Mouse (Mus musculus): ENCODE data around the gene Alkbh6. TPM values are rescaled to one million over a fixed set of nuclear protein-coding genes. Genes with fewer than 3 reads are reported as not detected.

Gene Alkbh6
- polyA plus RNA-seq, 1 experiment from 2014 or later, result 56.8 TPM

DNA sequence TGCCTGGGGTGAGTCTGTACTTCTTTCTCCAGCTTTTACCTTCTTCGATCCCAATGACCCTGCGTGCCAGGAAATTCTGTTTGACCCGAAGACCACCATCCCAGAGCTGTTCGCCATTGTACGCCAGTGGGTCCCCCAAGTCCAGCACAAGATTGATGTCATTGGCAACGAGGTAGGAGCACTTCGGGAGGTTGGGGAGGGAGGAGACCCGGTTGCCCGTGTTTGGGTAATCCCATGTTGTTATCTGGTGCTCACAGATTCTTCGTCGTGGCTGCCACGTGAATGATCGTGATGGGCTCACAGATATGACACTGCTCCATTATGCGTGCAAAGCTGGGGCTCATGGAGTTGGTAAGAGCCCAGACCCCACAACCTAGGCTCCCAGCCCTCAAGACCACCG is 11.7 kb upstream of the Alkbh6 start:
- WGBS, result 82% methylated on average over 15 of the region's 15 CpGs
- Histone ChIP-seq H3K36me3 (peaks cover 27% of the 10 kb centered on the region), H3K4me2 (no peak overlapping the region), H3K9me3 (replicated peaks) (no peaks in the 10 kb centered on the region), H3K4me3 (no peak overlapping the region), H3K4me1 (replicated peaks) (0 out of 2 replicates have a peak, but pooled peaks cover 8% of the 10 kb centered on the region), H3K9ac (no peak overlapping the region), H3K27me3 (replicated peaks) (no peaks in the 10 kb centered on the region), H3K27ac (ENCODE audit: poor library complexity, severe bottlenecking) (no peak overlapping the region)
- ATAC-seq (ENCODE audit: insufficient number of reproducible peaks, low FRiP score), result no peak

DNA sequence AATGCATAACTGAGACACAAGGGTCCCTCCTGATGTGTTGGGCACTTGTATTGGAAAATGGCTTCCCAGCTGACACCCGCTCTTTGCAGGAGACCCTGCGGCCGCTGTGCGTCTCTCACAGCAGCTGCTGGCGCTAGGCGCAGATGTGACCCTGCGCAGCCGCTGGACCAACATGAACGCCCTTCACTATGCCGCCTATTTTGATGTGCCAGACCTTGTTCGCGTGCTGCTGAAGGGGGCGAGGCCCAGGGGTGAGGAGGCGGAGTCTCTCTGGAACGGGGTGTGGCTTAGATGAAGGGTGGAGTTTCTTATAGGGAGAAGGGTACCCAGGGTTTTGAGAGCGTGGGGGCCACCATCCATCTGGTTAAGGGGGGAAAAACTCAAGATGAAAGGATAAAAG is 11.3 kb upstream of the Alkbh6 start:
- H3K27me3 ChIP-seq (replicated peaks), result no peaks in the 10 kb centered on the region
- peaks cover 31% of the 10 kb centered on the region for H3K36me3 ChIP-seq
- H3K9me3 ChIP-seq (replicated peaks), result no peaks in the 10 kb centered on the region
- H3K4me3 ChIP-seq, result no peak overlapping the region
- H3K9ac ChIP-seq, result no peak overlapping the region
- 0 out of 2 replicates have a peak, but pooled peaks cover 5% of the 10 kb centered on the region for H3K4me1 ChIP-seq (replicated peaks)
- H3K4me2 ChIP-seq, result no peak overlapping the region
- 73% methylated on average over 16 of the region's 16 CpGs for WGBS
- H3K27ac ChIP-seq (ENCODE audit: poor library complexity, severe bottlenecking), result no peak overlapping the region
- ATAC-seq (ENCODE audit: insufficient number of reproducible peaks, low FRiP score), result no peak

DNA sequence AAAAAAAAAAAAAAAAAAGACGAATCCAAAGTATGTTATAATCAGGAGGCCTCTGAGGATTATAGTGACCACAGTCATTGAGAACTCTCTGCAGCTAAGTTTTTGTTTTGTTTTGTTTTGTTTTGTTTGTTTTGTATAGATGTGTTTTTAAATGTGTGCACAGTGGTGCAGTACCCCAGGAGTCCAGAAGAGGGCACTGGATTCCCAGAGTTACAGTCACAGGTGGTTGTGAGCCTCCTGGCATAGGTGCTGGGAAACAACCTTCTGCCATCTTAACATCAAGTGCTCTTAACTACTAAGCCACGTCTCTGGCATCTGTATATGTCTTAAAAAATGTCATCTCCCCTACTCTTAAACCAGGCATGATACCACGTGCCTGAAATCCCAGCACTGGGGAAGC is 7.6 kb upstream of the Alkbh6 start:
- no peaks in the 10 kb centered on the region for H3K4me1 ChIP-seq (replicated peaks)
- H3K9me3 ChIP-seq (replicated peaks), result no peaks in the 10 kb centered on the region
- 42% methylated on average over 3 of the region's 3 CpGs for WGBS
- H3K27me3 ChIP-seq (replicated peaks), result no peaks in the 10 kb centered on the region
- H3K4me2 ChIP-seq, result no peak overlapping the region
- no peak overlapping the region for H3K27ac ChIP-seq (ENCODE audit: poor library complexity, severe bottlenecking)
- H3K9ac ChIP-seq, result no peak overlapping the region
- peaks cover 38% of the 10 kb centered on the region for H3K36me3 ChIP-seq
- H3K4me3 ChIP-seq, result no peak overlapping the region
- ATAC-seq (ENCODE audit: insufficient number of reproducible peaks, low FRiP score), result no peak

DNA sequence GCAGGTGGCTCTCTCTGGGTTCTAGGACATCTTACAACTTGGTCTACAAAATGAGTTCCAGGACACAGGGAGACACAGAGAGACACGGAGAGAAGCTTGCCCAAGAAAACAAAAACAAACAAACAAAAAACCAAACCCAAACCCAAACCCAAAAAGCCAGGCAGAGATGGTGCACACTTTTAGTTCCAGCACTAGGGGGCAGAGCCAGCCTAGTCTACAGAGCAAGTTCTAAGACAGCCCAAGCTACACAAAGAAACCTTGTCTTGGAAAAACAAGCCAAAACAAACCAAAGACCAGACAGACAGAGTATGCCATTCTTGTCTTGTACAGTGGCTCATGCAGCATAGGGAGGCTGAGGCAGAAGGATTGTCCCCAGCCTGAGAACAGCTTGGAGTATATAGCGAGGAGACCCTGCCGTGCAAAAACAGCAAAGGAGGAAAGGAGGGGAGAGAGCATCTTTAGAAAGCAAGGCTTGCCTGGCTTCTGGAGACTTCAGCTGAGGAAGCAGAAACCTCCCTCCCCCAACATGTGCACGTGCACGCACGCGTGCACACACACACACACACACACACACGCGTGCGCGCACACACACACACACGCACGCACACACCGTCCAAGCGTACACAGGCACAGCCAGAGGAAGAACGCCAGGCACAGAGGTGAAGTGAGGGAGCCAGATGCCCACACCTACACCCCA is 2.3 kb upstream of the Alkbh6 start:
- H3K9ac ChIP-seq, result no peak overlapping the region
- H3K27me3 ChIP-seq (replicated peaks), result no peaks in the 10 kb centered on the region
- peaks cover 24% of the 10 kb centered on the region for H3K36me3 ChIP-seq
- no peaks in the 10 kb centered on the region for H3K9me3 ChIP-seq (replicated peaks)
- H3K4me3 ChIP-seq, result no peak overlapping the region
- peaks cover 16% of the 10 kb centered on the region for H3K4me1 ChIP-seq (replicated peaks)
- 95% methylated on average over 16 of the region's 16 CpGs for WGBS
- H3K27ac ChIP-seq (ENCODE audit: poor library complexity, severe bottlenecking), result no peak overlapping the region
- no peak overlapping the region for H3K4me2 ChIP-seq
- ATAC-seq (ENCODE audit: insufficient number of reproducible peaks, low FRiP score), result no peak

DNA sequence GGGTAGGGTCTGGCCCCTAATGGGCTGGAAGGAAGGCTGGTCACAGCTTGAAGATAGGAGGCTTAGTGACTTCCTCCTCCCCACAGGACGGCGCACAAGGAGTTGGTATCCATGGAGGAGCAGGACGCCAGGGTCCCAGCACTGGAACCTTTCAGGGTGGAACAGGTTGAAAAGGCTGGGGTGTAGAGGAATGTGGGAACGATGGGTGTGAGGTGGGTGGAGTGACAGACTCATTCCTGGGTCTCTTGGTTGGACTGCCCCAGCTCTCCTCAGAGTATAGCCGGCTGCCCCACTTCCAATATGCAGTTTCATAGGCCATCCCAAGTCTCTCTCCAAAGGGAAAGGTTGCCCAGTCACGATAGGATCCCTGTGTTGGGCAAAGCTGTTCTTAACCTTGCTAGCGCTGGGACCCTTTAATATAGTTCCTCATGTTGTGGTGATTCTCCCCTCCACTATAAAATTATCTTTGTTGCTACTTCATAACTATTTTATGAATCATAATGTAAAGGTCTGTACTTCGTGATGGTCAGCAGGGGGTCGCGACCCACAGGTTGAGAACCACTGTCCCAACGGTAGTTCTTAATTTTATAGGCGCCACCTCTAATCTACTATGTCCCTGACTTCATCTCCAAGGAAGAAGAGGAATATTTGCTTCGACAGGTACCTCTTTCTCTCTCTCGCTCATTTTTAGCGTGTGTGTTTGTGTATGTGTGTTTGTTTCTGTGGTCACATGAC is 1.0 kb downstream of the Alkbh6 start:
- H3K27me3 ChIP-seq (replicated peaks), result 0 out of 2 replicates have a peak, but pooled peaks cover 3% of the 10 kb centered on the region
- H3K9me3 ChIP-seq (replicated peaks), result no peaks in the 10 kb centered on the region
- peak overlapping the region; percentile 77 for H3K9ac ChIP-seq
- peak overlapping the region; percentile 74 for H3K4me3 ChIP-seq
- no peak overlapping the region for H3K27ac ChIP-seq (ENCODE audit: poor library complexity, severe bottlenecking)
- no peak for ATAC-seq (ENCODE audit: insufficient number of reproducible peaks, low FRiP score)
- 54% methylated on average over 15 of the region's 15 CpGs for WGBS
- peaks cover 19% of the 10 kb centered on the region for H3K4me1 ChIP-seq (replicated peaks)
- peak overlapping the region; percentile 94 for H3K4me2 ChIP-seq
- H3K36me3 ChIP-seq, result peaks cover 31% of the 10 kb centered on the region

DNA sequence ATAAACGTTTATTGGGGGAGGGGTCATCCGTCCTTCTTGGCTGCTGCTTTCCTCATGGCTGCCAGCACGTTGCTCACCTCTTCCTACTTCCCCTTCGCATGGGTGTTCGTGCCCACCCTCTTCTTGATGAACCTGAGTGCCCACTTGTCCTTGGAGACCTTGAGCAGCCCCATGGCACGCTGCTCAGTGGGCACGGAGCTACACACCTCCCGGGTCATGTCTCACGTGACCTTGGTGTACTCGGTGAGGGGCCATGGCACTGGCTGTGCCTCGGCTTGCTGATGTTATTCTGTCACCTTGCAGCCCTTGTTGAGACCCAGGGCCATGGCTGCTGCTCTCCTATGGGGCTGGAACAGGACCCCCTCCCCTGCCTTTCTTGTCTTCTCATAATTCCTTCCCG is 1.6 kb downstream of the Alkbh6 start:
- Histone ChIP-seq H3K9me3 (replicated peaks) (no peaks in the 10 kb centered on the region), H3K36me3 (peaks cover 31% of the 10 kb centered on the region), H3K27me3 (replicated peaks) (0 out of 2 replicates have a peak, but pooled peaks cover 3% of the 10 kb centered on the region), H3K4me2 (no peak overlapping the region), H3K9ac (no peak overlapping the region), H3K4me1 (replicated peaks) (peaks cover 25% of the 10 kb centered on the region), H3K4me3 (no peak overlapping the region), H3K27ac (ENCODE audit: poor library complexity, severe bottlenecking) (no peak overlapping the region)
- ATAC-seq (ENCODE audit: insufficient number of reproducible peaks, low FRiP score), result no peak
- WGBS, result 83% methylated on average over 12 of the region's 12 CpGs

DNA sequence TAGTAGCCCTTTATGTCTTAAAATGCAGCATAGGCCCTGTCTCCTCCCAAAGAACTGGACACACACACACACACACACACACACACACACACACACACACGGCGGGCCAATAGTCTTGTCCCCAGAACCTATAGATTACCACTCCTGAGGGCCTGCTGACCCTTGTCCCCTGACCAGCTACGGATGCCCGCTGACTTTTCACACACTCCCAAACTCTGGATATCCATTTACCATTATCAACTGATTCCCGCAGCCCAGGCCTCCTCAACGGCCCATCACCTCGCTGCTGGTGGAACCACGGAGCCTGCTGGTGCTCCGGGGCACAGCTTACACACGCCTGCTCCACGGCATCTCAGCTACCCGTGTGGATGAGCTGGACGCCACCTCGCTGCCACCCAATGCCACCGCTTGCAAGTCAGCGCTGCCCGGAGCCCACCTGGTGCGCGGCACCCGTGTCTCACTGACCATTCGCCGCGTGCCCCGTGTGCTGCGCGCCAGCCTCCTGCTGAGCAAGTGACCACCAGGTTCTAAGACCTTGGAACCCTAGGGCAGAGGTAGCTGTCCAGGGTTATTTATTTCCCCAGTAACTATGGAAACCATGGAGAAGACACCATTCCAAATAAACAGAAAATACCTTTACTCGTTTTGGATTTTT is 5.3 kb downstream of the Alkbh6 start:
- peaks cover 28% of the 10 kb centered on the region for H3K36me3 ChIP-seq
- 0 out of 2 replicates have a peak, but pooled peaks cover 3% of the 10 kb centered on the region for H3K27me3 ChIP-seq (replicated peaks)
- peaks cover 24% of the 10 kb centered on the region for H3K4me1 ChIP-seq (replicated peaks)
- H3K9me3 ChIP-seq (replicated peaks), result no peaks in the 10 kb centered on the region
- no peak overlapping the region for H3K4me3 ChIP-seq
- ATAC-seq (ENCODE audit: insufficient number of reproducible peaks, low FRiP score), result no peak
- H3K4me2 ChIP-seq, result no peak overlapping the region
- no peak overlapping the region for H3K9ac ChIP-seq
- H3K27ac ChIP-seq (ENCODE audit: poor library complexity, severe bottlenecking), result no peak overlapping the region
- WGBS, result 48% methylated on average over 27 of the region's 27 CpGs

DNA sequence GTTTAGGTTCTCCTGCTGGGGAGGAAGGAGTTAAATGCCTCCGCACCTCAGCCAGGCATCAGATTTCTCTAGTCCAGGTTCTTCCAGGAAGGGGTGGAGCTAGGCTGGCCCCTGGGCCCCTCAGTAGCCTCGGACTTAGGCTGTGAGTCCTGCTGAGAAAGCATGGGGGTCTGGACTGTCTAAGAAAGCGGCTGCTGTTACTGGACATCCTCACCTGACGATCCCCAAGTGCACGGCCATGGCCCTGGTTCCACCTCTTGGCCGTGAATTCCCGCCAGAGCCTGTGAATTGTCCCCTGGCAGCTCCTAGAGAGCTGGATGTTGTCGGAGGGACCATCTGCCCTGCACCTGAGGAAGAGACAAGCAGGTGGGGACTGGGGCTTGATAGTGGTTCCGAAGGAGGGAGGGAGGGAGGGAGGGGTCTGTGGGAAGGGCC is 6.2 kb downstream of the Alkbh6 start, which contains the start of gene Syne4:
Gene Syne4 (plus strand): TSS at position 87 of the 435 bp plus-strand sequence.
- Histone ChIP-seq H3K4me1 (replicated peaks) (peaks cover 16% of the 10 kb centered on the region), H3K9ac (peak within 1 kb of the TSS; percentile 53), H3K36me3 (peaks cover 28% of the 10 kb centered on the region), H3K4me3 (peak within 1 kb of the TSS; percentile 40), H3K4me2 (peak within 1 kb of the TSS; percentile 68), H3K9me3 (replicated peaks) (no peaks in the 10 kb centered on the region), H3K27me3 (replicated peaks) (0 out of 2 replicates have a peak, but pooled peaks cover 3% of the 10 kb centered on the region), H3K27ac (ENCODE audit: poor library complexity, severe bottlenecking) (no peak within 1 kb of the TSS)
- ATAC-seq (ENCODE audit: insufficient number of reproducible peaks, low FRiP score), result no peak; the same call in 1 of the 2 replicates
- WGBS, result 2% methylated on average over 9 of the region's 9 CpGs

DNA sequence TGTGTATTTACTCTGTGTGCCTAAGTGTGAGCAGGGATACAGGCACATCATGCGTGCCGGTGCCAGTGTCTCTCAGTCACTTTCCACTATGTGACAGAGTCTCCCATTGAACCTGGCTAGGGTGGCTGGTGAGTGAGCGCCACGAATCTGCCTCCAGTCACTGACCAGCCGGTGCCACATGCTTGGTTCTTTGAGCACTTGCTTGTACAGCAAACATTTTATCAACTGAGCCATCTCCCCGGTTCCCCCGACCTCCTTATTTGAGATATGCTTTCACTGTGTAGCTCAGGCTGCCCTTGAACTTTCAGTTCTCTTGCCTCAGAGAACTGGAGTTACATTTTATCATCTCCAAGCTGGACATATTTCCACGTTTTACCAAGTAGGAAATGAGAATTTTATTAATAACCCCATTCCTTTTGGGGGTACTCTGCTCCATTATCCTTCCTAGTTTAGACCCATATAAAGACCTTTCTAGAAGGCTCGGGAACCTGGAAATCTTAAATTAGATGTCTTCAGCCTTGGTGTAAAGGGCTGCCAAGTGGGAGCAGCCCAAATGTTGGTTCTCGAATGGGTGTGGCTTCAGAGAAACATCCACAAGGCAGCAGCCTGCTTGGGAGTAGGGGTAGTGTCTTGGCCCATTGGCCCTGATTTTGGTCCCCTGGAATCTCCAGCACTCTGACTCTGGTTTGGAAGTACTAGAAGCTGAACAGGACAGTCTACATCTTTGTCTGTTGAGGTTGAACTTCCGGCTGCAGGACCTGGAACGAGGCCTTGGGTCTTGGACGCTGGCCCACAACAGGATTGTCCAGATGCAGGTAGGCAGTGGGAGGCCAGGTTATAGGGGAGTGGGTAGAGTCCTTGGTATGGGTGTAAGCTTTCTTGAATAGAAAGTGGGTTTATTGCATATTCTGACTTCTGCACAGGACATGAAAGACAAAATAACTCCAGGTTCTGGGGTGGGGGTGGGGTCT is 7.3 kb downstream of the Alkbh6 start:
- Histone ChIP-seq H3K4me1 (replicated peaks) (peaks cover 15% of the 10 kb centered on the region), H3K9ac (peak overlapping the region; percentile 53; the same call in 1 of the 2 replicates), H3K9me3 (replicated peaks) (no peaks in the 10 kb centered on the region), H3K27ac (ENCODE audit: poor library complexity, severe bottlenecking) (no peak overlapping the region), H3K36me3 (peaks cover 22% of the 10 kb centered on the region), H3K27me3 (replicated peaks) (0 out of 2 replicates have a peak, but pooled peaks cover 3% of the 10 kb centered on the region), H3K4me3 (no peak overlapping the region), H3K4me2 (peak overlapping the region; percentile 68; the same call in 1 of the 2 replicates)
- 72% methylated on average over 13 of the region's 13 CpGs for WGBS
- ATAC-seq (ENCODE audit: insufficient number of reproducible peaks, low FRiP score), result no peak

DNA sequence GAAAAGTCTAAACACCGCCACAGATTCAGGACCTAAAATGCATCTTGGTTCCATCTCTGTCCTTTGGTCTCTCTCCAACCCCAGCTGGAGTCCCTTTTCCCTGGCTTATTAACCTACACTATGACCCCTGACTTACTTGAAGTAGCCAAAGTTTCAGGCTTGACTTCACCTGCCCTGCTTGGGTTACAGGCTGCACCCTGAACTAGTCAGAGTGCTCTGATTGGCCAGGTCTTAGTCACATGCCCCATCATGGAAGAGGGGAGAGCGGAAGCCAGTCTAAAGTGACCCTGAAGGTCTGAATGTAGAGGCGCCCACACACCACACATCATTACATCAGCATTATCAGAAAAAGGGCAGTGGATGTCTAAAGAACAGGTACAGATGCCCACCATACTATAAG is 9.6 kb downstream of the Alkbh6 start:
- Histone ChIP-seq H3K9me3 (replicated peaks) (no peaks in the 10 kb centered on the region), H3K4me3 (no peak overlapping the region), H3K27ac (ENCODE audit: poor library complexity, severe bottlenecking) (no peak overlapping the region), H3K4me2 (no peak overlapping the region), H3K4me1 (replicated peaks) (peaks cover 26% of the 10 kb centered on the region), H3K36me3 (0 out of 2 replicates have a peak, but pooled peaks cover 4% of the 10 kb centered on the region), H3K27me3 (replicated peaks) (0 out of 2 replicates have a peak, but pooled peaks cover 3% of the 10 kb centered on the region), H3K9ac (no peak overlapping the region)
- no peak for ATAC-seq (ENCODE audit: insufficient number of reproducible peaks, low FRiP score)
- WGBS, result 88% methylated on average over 3 of the region's 3 CpGs
